Mouse (Mus musculus): Measurements from ENCODE around the gene Cand2.
A peak's percentile ranks its signal among the peaks of the same experiment; 100 is the strongest.

Cand2 gene

DNA sequence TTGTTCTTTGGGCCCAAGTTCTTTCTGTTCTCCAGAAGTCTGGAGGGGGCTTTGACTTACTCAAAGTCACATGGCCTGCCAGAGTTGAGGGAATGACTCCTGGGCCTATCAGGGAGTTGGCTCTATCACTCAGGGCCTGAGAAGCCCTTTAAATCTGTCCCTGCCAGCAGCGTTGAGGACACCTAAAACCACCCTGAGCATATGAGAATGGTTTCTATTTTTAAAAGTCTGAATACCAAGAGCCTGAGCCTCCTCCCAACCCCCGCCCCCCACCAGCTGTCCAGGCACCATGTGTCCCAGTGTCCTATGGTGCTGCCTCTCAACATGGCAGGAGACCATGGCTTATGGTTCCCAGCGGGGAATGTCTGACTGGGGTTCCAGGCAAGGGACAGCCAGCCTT, 1.5 kb downstream of the Cand2 start:
- DNase-seq (ENCODE audit: low read depth): no peak

DNA sequence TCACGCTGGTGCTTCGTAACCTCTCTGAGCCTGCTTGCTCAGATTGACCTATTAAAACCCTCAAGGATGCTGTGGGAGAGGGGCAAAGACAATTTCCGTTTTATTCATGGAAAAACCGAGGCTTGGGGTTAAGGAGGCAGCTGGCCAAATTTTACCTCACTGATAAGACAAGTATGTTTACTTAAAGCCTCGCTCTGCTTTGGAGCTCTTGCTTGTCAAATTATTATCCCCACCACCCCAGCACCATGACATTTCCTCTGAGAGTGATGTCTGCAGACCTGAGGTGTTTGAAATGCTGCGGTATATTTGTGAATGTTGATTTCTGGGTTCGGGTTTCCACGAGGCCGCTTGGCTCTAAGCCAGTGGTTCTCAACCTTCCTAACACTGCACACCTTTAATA, 2.0 kb downstream of the Cand2 start:
- peak; percentile 86 for DNase-seq (ENCODE audit: low read depth)

DNA sequence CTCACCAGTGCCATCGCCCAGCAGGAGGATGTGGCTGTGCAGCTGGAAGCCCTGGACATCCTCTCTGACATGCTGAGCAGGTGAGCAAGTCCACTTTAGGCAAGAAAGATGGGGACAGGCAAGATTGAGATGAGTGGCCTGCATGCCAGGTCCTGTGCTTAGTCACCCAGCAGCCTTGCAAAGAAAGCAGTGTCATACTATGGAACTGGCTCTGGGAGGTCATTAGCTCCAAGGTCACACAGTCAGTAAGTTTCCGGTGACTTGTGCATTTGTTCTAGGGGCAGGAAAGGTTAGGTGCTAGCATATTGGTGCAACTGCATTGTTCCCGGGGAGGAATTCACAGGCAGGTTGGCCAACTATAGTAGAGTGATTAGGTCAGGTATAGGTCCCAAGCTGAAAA, 8.4 kb downstream of the Cand2 start:
- DNase-seq (ENCODE audit: low read depth): peak; percentile 49

DNA sequence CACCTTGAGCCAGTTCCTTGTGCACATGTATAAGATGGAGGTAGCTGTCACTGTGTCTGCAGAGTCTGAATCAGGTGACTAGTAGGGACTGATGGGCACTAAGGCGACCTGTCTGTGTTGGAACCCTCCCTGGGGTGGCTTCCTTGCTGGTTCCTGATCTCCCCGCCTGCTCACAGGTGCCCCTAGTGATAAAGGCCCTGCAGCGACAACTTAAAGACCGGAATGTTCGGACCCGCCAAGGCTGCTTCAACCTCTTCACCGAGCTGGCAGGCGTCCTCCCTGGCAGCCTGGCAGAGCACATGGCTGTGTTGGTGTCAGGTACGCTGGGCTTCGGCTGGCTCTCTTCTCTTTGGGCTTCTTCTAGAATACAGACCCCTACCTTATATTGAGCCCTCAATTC, 16.7 kb downstream of the Cand2 start:
- no peak for DNase-seq (ENCODE audit: low read depth)

DNA sequence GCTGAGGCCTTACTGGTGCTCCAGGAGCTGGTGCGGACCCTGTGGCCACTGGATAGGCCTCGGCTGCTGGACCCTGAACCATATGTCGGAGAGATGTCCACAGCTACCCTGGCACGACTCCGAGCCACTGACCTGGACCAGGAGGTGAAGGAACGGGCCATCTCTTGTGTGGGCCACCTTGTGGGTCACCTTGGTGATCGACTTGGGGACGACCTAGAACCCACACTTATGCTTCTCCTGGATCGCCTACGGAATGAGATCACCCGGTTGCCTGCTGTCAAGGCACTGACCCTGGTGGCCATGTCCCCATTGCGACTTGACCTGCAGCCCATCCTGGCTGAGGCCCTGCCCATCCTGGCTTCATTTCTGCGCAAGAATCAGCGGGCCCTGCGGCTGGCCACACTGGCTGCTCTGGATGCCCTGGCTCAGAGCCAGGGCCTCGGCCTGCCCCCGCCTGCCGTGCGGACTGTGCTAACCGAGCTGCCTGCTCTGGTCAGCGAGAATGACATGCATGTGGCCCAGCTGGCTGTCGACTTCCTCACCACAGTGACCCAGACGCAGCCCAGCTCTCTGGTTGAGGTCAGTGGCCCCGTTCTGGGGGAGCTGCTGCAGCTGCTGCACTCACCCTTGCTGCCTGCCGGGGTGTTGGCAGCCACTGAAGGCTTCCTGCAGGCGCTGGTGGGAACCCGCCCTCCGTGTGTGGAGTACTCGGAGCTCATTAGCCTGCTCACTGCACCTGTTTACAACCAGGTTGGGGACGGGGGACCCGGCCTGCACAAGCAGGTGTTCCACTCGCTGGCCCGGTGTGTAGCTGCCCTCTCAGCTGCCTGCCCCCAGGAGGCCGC, 17.7 kb downstream of the Cand2 start:
- DNase-seq (ENCODE audit: low read depth): peak; percentile 94

DNA sequence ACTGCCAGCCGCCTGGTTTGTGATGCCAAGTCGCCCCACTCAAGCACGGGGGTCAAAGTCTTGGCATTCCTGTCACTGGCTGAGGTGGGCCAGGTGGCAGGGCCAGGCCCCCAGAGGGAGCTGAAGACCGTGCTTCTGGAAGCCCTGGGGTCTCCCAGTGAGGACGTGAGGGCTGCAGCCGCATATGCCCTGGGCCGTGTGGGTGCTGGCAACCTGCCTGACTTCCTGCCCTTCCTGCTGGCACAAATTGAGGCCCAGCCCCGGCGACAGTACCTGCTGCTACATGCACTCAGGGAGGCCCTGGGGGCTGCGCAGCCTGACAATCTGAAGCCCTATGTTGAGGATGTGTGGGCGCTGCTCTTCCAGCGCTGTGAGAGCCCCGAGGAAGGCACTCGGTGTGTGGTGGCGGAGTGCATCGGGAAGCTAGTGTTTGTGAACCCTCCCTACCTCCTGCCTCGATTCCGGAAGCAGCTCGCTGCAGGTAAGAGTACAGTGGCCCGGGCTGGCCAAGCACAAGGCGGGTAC, 18.4 kb downstream of the Cand2 start:
- DNase-seq (ENCODE audit: low read depth): peak; percentile 53

DNA sequence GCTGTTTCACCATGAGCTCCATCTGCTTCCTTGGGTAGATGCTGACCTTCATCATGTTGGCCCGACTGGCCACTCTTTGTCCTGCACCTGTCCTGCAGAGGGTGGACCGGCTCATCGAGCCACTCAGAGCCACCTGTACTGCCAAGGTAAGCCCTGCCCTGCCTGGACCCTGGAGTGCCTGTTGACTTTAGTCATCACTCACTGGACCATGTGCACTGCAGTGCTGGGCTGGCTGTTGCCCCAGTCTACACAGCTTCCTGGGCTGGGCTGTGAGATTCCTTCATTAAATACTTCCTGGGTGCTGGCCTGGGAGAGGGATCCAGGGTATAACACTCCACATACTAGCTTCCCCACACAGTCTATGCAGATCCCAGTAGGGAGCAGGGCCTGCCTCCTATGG, 27.5 kb downstream of the Cand2 start:
- no peak for DNase-seq (ENCODE audit: low read depth)

DNA sequence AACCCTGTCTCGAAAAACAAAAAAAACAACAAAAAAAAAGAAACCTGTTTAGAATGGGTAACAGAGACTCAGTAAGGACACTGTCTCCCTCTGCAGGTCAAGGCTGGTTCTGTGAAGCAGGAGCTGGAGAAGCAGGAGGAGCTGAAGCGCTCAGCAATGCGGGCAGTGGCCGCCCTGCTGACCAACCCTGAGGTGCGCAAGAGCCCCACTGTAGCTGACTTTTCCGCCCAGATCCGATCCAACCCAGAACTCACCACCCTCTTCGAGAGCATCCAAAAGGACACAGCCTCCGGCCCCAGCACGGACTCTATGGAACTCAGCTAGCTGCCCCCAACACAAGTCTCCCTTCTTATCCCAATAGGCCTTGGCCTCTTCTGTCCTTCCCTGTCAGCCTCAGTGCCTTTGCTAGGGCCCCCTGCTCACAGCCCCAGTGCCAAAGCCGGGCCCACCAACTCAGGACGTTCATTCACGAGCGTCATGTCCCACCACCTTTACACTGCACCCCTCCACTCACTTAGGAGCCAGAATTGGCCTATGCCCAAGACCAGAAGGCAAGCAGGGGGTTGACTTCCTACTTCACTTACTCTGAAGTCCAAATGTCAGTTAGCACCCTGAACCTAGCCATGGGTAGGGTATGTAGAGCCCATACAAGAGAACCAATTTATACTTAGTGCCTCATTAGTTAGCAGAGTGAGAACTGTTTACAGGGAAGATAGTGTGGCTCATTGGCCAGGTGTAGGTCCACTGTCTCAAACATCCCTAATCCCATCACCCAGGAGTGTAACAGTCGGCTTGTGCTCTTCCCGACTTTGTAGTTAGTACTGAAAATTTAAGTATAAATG, 29.4 kb downstream of the Cand2 start:
- DNase-seq (ENCODE audit: low read depth): peak; percentile 90

DNA sequence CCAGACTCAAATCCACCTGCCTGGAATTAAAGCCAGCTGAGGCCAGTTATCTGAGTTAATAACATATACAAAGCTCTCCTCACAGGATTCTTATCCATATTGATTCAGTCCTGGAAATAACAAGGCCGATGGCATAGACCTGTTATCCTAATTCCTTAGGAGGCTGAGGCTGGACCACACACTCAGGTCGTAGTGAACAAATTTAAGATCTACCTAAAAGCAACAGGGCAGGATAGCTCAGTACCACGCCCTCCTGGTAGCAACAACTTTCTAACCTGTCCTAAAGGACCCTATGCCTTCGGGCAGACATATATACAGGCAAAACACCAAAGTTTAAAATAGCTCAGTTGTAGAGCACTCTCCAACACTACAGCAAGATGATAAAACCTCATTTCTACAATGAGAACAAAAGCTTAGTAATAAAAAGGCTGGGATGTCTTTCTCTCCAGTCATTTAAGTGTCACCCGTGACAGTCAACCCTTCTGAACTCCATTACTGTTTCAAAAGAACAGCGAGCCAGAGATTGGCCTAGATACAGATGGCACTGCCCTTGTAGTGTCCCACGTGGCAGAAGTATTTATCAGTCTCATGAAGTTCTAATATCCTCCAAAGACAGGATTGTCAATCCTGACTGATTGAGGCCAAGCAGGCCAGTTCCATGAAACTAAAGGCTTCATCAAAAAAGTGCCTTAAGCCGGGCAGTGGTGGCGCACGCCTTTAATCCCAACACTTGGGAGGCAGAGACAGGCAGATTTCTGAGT, 30.3 kb downstream of the Cand2 start:
- DNase-seq (ENCODE audit: low read depth): peak; percentile 28

DNA sequence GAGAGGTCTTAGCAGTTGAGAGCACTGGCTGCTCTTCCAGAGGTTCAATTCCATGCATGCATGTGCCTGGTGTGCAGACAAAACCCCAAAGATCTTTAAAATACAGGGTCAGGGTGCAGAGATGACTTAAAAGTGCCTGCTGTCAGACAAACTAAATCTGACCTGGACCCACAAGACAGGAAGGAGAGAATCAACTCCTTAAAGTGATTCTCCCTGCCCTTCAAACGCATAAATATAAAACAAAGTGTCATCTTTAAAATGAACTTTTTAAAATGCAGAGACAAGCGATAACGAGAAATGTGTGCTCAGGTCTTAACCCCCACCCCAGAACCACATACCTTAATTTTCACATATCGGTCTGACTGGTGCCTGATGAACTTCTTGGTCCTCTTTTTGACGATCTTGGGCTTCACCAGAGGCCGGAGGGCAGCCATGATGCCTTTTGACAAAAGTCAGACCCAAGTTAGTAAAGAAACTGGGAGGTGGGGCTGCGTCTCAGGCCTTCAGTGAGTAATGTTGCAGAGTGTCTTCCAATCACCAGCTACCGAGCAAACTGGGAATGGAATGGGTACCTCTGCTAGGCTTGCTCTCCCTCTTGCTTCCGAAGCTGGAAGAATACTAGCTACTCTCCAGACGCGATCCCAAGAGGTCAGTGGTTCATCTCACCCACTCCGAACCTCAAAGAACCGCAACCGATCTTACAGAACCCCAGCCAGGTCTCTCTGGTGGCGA, 33.3 kb downstream of the Cand2 start:
- peak; percentile 35 for DNase-seq (ENCODE audit: low read depth)

DNA sequence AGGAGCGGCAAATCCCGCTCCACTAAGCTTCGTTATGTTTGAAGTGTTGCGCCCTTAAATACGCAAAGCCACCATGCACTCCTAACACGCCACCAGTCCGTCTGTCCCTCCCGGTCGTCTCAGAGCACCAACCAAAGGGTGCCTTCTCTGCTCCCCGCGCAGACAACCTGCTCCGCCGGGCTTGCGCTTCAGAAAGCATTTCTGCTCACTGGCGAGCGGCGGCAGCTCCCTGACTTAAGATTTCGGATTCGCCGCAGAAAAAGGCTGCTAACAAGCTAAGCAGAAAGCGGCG, 33.8 kb downstream of the Cand2 start:
- no peak for DNase-seq (ENCODE audit: low read depth)

DNA sequence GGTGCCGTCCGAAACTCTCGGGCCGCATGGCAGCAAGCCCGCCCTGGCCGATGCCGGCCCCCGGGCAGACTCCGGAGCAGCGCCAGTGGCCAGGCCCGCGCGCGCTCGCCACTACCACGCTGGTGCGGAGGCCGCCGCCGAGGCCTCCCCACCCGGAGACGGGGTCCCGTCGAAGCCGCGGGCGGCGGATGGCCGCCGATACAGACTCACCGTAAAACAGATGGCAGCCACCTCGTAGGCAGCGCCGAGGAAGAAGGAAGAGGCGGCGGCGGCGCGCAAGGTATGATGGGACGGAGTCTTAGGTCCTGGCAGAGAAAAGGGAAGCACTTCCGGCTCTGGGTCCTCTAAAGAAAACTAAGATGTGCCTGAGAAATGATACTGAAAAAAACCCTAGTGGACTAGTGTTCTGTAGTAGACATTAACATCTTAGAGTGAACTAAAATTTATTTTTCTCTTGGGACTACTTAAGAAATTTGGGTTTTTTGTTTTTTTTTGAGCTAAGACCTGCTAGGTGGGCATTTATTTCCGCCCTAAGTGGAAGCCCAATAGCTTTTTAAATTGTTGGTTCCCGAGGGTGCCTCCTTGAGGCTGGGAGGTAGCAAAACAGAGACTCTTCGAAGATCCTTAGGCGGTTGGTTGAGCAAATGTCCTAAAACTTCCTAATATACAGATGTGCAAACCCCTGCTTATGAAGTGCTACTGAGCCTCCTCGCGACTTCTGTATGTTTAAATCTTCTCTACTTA, 34.3 kb downstream of the Cand2 start, which contains the start of gene Rpl32:
TSS of gene Rpl32 (minus strand) at position 260 of the 744 bp plus-strand sequence.
- peak; percentile 98 for DNase-seq (ENCODE audit: low read depth)

DNA sequence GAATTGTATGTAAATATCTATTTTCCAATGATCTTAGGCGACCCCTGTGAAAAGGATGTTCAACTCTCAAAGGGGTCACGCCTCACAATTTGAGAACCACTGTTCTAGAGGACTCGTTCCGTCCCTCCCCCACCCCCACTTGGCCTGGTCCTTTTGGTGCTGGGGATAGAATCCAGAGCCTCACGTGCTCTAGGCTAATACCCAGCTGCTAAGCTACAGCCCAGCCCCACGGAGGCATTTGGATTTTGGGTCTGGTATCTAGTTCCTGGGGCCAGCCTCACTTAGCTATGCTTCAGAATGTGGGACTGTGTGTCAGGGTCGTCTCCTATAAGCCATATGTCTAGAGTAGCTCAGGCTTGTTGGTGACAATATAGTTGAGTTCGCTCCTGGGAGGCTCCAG, 37.3 kb downstream of the Cand2 start:
- no peak for DNase-seq (ENCODE audit: low read depth)

DNA sequence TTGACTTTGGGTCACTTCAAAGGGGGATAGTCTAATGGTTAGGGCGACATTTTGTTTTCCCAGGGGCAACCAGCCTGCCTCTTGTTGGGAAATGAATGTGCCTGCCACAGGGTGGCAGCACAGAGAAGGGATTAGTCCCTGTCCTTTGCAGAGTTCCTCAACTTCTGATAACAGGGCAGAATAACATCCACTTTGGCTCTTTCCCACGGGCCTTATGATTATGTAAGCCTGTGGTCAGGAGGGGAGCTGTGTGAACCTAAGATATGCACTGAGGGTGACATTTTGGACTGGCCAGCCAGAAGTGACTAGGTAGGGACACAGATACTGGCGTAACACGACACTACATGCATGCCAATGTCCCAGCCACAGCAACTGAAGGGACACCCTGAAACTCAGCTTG, 39.8 kb downstream of the Cand2 start:
- peak; percentile 93 for DNase-seq (ENCODE audit: low read depth)

DNA sequence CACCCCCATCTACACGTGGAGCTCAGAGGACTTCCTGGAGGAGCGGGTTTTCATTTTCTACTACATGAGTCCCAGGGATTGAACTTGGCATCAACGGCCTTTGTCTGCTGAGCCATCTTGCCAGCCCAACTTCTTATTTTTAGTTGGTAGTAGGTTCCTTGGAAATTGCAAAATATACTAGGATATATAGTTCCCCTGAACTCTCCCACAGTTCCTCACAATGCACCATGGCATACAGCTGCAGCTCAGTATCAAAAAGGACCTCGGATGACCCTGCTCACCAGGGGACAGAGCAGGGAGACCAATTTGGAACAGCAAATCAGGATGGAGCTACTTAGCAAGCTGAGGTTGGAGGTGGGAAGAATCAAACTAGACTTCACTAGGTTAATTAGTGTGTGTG, 40.7 kb downstream of the Cand2 start:
- DNase-seq (ENCODE audit: low read depth): no peak

DNA sequence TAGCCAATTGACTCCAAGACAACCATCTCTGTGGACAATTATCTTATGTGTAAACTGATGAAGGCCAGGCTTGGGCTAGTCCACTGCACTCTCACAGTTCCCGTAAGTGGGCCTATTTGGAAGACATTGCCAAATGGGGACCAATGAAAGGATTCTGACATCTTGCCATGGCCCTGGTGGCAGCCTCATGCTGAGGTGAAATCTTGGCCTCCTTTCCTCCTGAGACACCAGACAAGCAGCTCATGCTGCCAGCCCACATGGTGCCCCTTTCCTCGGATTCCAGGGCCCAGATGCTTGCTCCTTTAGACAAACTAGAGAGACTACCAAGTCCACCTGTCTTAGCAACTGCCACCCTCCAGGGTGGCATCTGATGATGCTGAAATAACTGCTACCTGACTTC, 43.8 kb downstream of the Cand2 start:
- DNase-seq (ENCODE audit: low read depth): no peak

DNA sequence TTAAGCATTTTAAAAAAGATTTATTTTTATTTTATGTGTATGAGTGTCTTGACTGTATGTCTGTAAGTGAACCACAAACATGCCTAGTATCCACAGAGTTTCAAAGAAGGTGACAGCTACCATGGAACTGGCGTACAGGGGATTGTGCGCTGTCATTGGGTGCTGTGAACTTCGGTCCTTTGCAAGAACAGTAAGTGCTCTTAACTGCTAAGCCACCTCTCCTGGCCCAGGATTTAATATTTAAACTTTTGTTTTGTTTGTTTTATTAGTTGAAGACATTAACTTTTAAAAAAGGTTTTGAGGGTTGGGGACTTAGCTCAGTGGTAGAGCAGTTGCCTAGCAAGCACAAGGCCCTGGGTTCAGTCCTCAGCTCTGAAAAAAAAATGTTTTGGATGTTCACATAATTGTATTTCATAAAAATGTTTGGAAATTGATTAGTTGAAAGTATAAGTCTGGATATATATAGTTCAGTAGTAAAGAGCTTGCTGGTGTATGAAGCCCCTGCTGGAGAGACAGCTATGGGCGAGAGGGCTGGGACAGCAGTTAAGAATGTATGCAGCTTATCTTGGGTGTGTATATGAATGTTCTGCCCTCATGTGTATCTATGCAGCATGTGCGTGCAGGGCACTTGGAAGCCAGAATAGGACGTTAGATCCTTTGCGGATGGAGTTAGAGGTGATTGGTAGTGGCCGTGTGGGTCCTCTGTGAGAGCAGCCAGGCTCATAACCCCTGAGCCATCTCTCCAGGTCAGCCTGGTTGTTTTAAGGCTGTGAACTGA, 47.1 kb downstream of the Cand2 start:
- DNase-seq (ENCODE audit: low read depth): no peak

DNA sequence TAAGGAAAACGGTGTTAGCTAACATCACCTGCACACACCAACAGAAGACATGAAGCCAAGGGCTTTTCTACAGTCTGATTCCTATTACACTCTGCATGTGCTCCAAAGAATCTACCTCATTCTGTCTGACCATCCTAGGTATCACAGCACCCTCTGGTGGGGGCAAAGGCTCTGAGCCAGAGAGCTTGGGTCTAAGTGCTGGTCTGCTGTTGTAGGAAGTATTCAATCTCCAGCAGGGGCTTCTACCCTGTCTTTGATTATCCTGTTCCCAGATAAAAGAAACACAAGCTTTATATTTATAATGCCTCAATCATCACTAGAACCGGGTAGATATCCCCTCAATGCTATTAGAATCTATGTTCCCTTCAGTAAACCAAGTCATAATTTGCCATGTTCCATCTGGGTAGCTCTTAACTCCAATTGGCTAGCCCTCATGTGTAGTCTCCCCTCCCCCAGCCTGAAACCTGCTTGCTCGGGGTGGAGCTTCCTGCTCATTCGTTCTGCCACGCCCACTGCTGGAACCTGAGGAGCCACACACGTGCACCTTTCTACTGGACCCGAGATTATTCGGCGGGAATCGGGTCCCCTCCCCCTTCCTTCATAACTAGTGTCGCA, 49.6 kb downstream of the Cand2 start:
- DNase-seq (ENCODE audit: low read depth): peak; percentile 94

DNA sequence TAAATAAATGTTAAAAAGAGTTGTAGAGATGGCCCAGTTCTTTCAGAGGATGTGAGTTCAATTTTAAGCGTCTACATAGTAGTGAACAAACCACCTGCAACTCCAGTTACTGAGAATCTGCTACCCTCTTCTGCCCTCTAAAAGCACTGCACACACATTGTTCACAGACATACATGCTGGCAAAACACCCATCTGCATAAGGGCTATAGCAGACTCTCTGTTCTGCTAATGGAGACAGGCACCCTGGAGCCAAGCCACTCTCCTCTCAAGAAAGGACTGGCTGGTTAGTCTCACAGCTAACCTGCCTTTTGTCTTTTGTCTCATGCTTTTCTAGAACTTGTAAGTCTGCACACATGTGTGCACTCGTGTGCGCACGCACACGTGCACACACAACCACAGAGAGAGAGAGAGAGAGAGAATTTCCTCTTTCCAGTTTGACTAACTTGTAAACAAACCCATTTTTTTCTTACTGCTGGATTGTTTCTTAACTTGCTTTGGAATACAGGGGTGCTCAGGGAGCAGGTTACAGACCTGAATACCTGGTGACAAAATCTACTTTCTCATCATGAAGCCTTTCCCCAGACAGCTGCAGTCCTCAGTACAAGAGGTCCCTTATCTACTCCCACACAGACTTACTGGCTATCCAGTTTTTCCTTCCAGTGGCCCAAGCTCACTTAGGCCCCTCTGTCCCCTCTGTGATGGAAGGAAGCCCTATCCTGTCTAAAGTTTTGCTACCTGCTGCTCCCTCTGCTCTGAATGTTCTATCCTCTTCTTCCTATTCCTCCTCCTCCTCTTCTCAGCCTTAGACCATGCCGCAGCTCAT, 56.7 kb downstream of the Cand2 start:
- DNase-seq (ENCODE audit: low read depth): peak; percentile 22
